Mouse (Mus musculus): ENCODE measurements around the gene Dnajb9. TPM values are rescaled to one million over a fixed set of nuclear protein-coding genes. Genes with fewer than 3 reads are reported as not detected.

Gene Dnajb9
- polyA plus RNA-seq (2014; fragmentation: Illumina TruSeq; extraction: RNeasy Lipid Tissue Mini Kit (QIAGEN cat#74804); ENCODE audit: low read depth, low replicate concordance) = 325 TPM

DNA sequence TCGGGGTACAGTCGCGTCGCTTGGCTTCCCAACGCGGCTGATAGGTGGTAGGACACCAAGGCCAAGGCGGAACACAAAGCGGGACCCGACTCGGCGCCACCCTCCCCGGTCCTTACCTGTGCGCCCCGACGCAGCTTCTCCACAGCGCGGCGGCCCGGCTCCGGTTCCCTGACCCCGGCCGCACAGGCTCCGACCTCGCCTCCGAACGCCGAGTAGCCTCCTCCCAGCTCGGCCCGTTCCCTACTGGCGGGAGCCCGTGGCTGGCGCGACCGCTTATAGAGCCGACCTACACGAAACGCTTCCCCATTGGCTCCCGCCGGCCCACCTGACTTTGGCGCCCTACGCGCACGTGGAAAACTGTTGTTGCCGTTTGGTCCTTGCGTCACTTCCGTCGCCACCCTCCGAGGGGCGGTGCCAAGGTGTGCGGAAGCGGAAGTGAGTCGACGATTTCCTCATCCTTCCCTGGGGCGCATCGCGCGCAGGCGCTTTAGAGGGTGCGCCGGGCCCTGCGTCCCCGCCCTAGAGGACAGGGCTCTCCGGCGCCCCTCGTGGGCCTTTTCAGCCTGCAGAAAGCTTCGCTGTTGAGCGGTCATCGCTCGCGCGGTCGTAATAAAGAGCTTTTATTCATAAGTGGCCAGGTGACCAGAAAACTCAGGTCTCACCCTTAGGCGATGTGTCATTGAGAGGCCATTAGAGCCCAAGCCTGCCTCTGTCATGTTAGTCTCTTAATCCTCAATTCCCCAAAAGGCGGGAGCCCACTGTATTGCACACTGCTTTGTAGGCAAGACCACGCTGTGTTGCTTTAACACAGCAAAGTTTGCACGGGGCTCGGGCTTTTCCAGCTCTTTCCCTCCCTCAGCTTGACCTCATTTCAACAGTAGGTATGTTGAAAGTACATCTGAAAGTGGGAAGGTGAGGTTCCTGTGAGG is at the start of gene Dnajb9:
Gene Dnajb9, minus strand, starts transcription at position 503 of the 929 bp plus-strand sequence.

DNA sequence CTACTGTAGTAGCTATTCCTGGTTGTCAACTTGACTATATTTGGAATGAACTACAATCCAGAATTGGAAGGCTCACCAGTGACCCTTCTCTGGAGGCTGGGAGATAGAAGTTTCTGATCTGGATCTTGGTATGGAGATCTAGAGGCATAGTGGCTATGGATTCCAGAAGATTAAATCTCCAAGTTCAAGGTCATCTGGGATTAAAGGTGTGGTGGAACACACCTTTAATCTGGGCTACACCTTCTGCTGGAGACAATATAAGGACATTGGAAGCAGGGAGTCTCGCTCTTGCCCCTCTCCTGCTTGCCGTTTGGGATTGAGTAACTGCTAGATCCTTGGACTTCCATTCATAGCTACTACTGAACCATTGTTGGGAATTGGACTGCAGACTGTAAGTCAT is 10.9 kb upstream of the Dnajb9 start, which contains the start of gene Pnpla8:
Gene Pnpla8, plus strand, starts transcription at position 301 of the 400 bp plus-strand sequence.

Other genes with a start within 250 kb of the Dnajb9 start
- gene Pnpla8, start 11.0 kb upstream of the Dnajb9 start, polyA plus RNA-seq (2014; fragmentation: Illumina TruSeq; extraction: RNeasy Lipid Tissue Mini Kit (QIAGEN cat#74804); ENCODE audit: low read depth, low replicate concordance) = 404 TPM
- gene Nrcam, start 118.6 kb upstream of the Dnajb9 start, polyA plus RNA-seq (2014; fragmentation: Illumina TruSeq; extraction: RNeasy Lipid Tissue Mini Kit (QIAGEN cat#74804); ENCODE audit: low read depth, low replicate concordance) = 10.6 TPM

Measured in adrenal gland, adult 10 weeks (tissue).